Mouse (Mus musculus): ENCODE results near the gene Znrf1. TPM values are rescaled to one million over a fixed set of nuclear protein-coding genes. Genes with fewer than 3 reads are reported as not detected.

The Znrf1 gene
- polyA plus RNA-seq, 1 experiment = 36.6 TPM

DNA sequence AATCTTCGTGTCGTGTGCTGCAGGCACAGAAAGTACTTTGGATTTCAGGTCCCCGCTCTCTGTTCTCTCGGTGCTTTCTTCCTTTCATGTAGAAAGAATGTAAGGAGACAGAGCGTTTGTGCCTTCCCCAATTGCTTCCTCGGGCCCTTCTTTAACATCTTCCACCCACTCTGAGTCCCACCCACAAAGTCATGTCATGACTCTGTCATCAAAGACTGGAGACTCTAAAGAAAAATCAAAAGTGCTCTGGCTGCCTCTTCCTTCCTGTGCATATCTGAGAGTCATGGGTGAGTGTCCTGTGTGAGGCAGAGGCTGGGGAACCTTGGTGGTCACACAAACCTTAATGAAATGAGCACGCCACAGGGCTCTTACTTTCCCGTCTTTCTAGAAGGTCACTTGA is 8.7 kb upstream of the Znrf1 start:
- Histone ChIP-seq H3K27me3 (ENCODE audit: control insufficient read depth, insufficient read depth, insufficient read length) (no peaks in the 10 kb centered on the region), H3K79me2 (ENCODE audit: control insufficient read depth, insufficient read depth) (no peaks in the 10 kb centered on the region), H3K4me3 (ENCODE audit: insufficient read depth, poor library complexity, severe bottlenecking) (no peak overlapping the region), H3K36me3 (ENCODE audit: control insufficient read depth, insufficient read depth) (no peaks in the 10 kb centered on the region), H3K79me3 (ENCODE audit: low read depth) (no peaks in the 10 kb centered on the region), H3ac (ENCODE audit: control insufficient read depth, insufficient read length, low read depth) (no peak overlapping the region)
- TF ChIP-seq USF1 (IDR thresholded peaks at IDR 0.05; ENCODE audit: low read depth) = no peak
- TF ChIP-seq MAX (IDR thresholded peaks at IDR 0.05) = no peak
- TF ChIP-seq CEBPB (IDR thresholded peaks at IDR 0.05; ENCODE audit: low read depth) = no peak
- no peak for TF ChIP-seq FOSL1 (IDR thresholded peaks at IDR 0.05; ENCODE audit: insufficient read depth, low read length, poor library complexity, severe bottlenecking)
- TF ChIP-seq MYOD1 (IDR thresholded peaks at IDR 0.05; ENCODE audit: control insufficient read depth, insufficient read length, low read depth) = no peak
- no peak for TF ChIP-seq CTCF (IDR thresholded peaks at IDR 0.05; ENCODE audit: control insufficient read depth, insufficient read depth, insufficient read length)
- no peak for TF ChIP-seq MYOG (IDR thresholded peaks at IDR 0.05; ENCODE audit: control insufficient read depth, extremely low read depth, insufficient read length)

DNA sequence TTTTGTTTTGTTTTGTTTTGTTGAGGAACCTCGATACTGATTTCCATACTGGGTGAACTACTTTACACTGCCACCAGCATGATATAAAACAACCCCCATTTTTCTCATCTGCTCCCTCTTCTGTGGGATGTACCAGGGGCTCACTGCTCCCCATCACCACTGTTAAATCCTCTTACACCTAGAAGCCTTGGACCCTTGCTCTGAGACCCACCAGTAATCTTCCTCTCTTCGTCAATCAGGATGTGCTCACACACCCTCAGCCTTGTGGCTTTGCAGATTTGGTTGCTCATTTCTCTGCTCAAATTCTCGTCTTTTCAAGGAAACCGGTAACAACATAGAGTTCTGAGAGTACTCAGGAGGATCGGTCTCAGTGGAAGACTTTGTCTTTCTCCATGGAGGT is 7.8 kb upstream of the Znrf1 start:
- Histone ChIP-seq H3K4me3 (ENCODE audit: insufficient read depth, poor library complexity, severe bottlenecking) (no peak overlapping the region), H3K79me2 (ENCODE audit: control insufficient read depth, insufficient read depth) (no peaks in the 10 kb centered on the region), H3K36me3 (ENCODE audit: control insufficient read depth, insufficient read depth) (no peaks in the 10 kb centered on the region), H3ac (ENCODE audit: control insufficient read depth, insufficient read length, low read depth) (no peak overlapping the region), H3K79me3 (ENCODE audit: low read depth) (no peaks in the 10 kb centered on the region), H3K27me3 (ENCODE audit: control insufficient read depth, insufficient read depth, insufficient read length) (no peaks in the 10 kb centered on the region)
- no peak for TF ChIP-seq CTCF (IDR thresholded peaks at IDR 0.05; ENCODE audit: control insufficient read depth, insufficient read depth, insufficient read length)

DNA sequence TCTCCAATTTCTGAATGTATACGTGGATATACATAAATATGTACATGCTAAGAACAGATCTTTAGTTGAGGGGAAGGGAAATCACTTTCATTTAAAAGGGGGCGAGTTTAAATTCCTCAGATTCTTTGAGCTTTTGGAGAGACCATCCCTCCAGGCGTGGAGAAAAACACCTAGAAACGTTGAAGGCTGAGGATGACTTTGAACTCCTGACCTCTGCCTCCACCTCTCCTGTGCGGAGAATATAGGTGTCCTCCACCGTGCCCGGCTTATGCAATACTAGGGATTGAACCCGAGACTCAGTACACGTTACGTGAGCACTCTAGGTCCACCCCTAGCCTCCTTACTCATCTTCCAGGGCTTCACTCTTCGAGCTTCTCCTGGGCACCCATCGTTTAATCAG is 4.7 kb upstream of the Znrf1 start:
- no peaks in the 10 kb centered on the region for H3K79me3 ChIP-seq (ENCODE audit: low read depth)
- H3K4me3 ChIP-seq (ENCODE audit: insufficient read depth, poor library complexity, severe bottlenecking) = no peak overlapping the region
- no peak for TF ChIP-seq CEBPB (IDR thresholded peaks at IDR 0.05; ENCODE audit: low read depth)
- no peak for TF ChIP-seq MYOD1 (IDR thresholded peaks at IDR 0.05; ENCODE audit: control insufficient read depth, insufficient read length, low read depth)
- TF ChIP-seq MYOG (IDR thresholded peaks at IDR 0.05; ENCODE audit: control insufficient read depth, extremely low read depth, insufficient read length) = no peak
- no peak for TF ChIP-seq USF1 (IDR thresholded peaks at IDR 0.05; ENCODE audit: low read depth)
- TF ChIP-seq FOSL1 (IDR thresholded peaks at IDR 0.05; ENCODE audit: insufficient read depth, low read length, poor library complexity, severe bottlenecking) = no peak
- TF ChIP-seq CTCF (IDR thresholded peaks at IDR 0.05; ENCODE audit: control insufficient read depth, insufficient read depth, insufficient read length) = no peak
- no peak for TF ChIP-seq MAX (IDR thresholded peaks at IDR 0.05)
- H3ac ChIP-seq (ENCODE audit: control insufficient read depth, insufficient read length, low read depth) = no peak overlapping the region
- H3K36me3 ChIP-seq (ENCODE audit: control insufficient read depth, insufficient read depth) = no peaks in the 10 kb centered on the region
- H3K27me3 ChIP-seq (ENCODE audit: control insufficient read depth, insufficient read depth, insufficient read length) = no peaks in the 10 kb centered on the region
- H3K79me2 ChIP-seq (ENCODE audit: control insufficient read depth, insufficient read depth) = no peaks in the 10 kb centered on the region

GRCm38 (mm10) chr8:111531621-111532020 is 4.3 kb upstream of the Znrf1 start:
- TF ChIP-seq CTCF (IDR thresholded peaks at IDR 0.05; ENCODE audit: control insufficient read depth, insufficient read depth, insufficient read length) (no peak), USF1 (IDR thresholded peaks at IDR 0.05; ENCODE audit: low read depth) (no peak), FOSL1 (IDR thresholded peaks at IDR 0.05; ENCODE audit: insufficient read depth, low read length, poor library complexity, severe bottlenecking) (no peak), CEBPB (IDR thresholded peaks at IDR 0.05; ENCODE audit: low read depth) (no peak), MAX (IDR thresholded peaks at IDR 0.05) (no peak), MYOD1 (IDR thresholded peaks at IDR 0.05; ENCODE audit: control insufficient read depth, insufficient read length, low read depth) (no peak), MYOG (IDR thresholded peaks at IDR 0.05; ENCODE audit: control insufficient read depth, extremely low read depth, insufficient read length) (no peak)
- Histone ChIP-seq H3K27me3 (ENCODE audit: control insufficient read depth, insufficient read depth, insufficient read length) (no peaks in the 10 kb centered on the region), H3K79me2 (ENCODE audit: control insufficient read depth, insufficient read depth) (peaks cover 2% of the 10 kb centered on the region), H3K36me3 (ENCODE audit: control insufficient read depth, insufficient read depth) (no peaks in the 10 kb centered on the region), H3ac (ENCODE audit: control insufficient read depth, insufficient read length, low read depth) (no peak overlapping the region), H3K4me3 (ENCODE audit: insufficient read depth, poor library complexity, severe bottlenecking) (no peak overlapping the region), H3K79me3 (ENCODE audit: low read depth) (peaks cover under 1% of the 10 kb centered on the region)

GRCm38 (mm10) chr8:111533503-111533902 is 2.4 kb upstream of the Znrf1 start:
- Histone ChIP-seq H3K79me3 (ENCODE audit: low read depth) (peaks cover 18% of the 10 kb centered on the region), H3ac (ENCODE audit: control insufficient read depth, insufficient read length, low read depth) (no peak overlapping the region), H3K36me3 (ENCODE audit: control insufficient read depth, insufficient read depth) (no peaks in the 10 kb centered on the region), H3K79me2 (ENCODE audit: control insufficient read depth, insufficient read depth) (peaks cover 21% of the 10 kb centered on the region), H3K27me3 (ENCODE audit: control insufficient read depth, insufficient read depth, insufficient read length) (no peaks in the 10 kb centered on the region), H3K4me3 (ENCODE audit: insufficient read depth, poor library complexity, severe bottlenecking) (no peak overlapping the region)
- TF ChIP-seq FOSL1 (IDR thresholded peaks at IDR 0.05; ENCODE audit: insufficient read depth, low read length, poor library complexity, severe bottlenecking) (no peak), CEBPB (IDR thresholded peaks at IDR 0.05; ENCODE audit: low read depth) (no peak)

- Histone ChIP-seq H3K79me3 (ENCODE audit: low read depth) (peaks cover 38% of the 10 kb centered on the region), H3K4me3 (ENCODE audit: insufficient read depth, poor library complexity, severe bottlenecking) (no peak overlapping the region), H3ac (ENCODE audit: control insufficient read depth, insufficient read length, low read depth) (no peak overlapping the region), H3K36me3 (ENCODE audit: control insufficient read depth, insufficient read depth) (peaks cover 7% of the 10 kb centered on the region), H3K79me2 (ENCODE audit: control insufficient read depth, insufficient read depth) (peaks cover 40% of the 10 kb centered on the region), H3K27me3 (ENCODE audit: control insufficient read depth, insufficient read depth, insufficient read length) (no peaks in the 10 kb centered on the region)
- TF ChIP-seq MYOG (IDR thresholded peaks at IDR 0.05; ENCODE audit: control insufficient read depth, extremely low read depth, insufficient read length) (no peak), MAX (IDR thresholded peaks at IDR 0.05) (no peak), MYOD1 (IDR thresholded peaks at IDR 0.05; ENCODE audit: control insufficient read depth, insufficient read length, low read depth) (no peak), CEBPB (IDR thresholded peaks at IDR 0.05; ENCODE audit: low read depth) (no peak), USF1 (IDR thresholded peaks at IDR 0.05; ENCODE audit: low read depth) (no peak), CTCF (IDR thresholded peaks at IDR 0.05; ENCODE audit: control insufficient read depth, insufficient read depth, insufficient read length) (no peak), FOSL1 (IDR thresholded peaks at IDR 0.05; ENCODE audit: insufficient read depth, low read length, poor library complexity, severe bottlenecking) (no peak)
Measured at GRCm38 (mm10) chr8:111535491-111535890, 406 bp upstream of the Znrf1 start.

All from C2C12 (cell line).